Mouse (Mus musculus) layer of hippocampus, adult 2 months (tissue): ENCODE data around the gene Cd5. TPM values are rescaled to one million over a fixed set of nuclear protein-coding genes. Genes with fewer than 3 reads are reported as not detected.
A peak's percentile ranks its signal among the peaks of the same experiment; 100 is the strongest.

Experiments used
- DNase-seq, 2 experiments: peaks; one replicate each; pipeline ENCODE4 v3.0.0; 2022; ENCODE audit warnings: low spot score in 2 of 2
- H3K27ac ChIP-seq: fragments of 200-600 bp; 2 replicates; pipeline ENCODE4 v1.8.1; 2022
- H3K4me3 ChIP-seq: fragments of 200-600 bp; 2 replicates; pipeline ENCODE4 v1.8.1; 2022; ENCODE audit warnings: mild to moderate bottlenecking
- CTCF ChIP-seq: fragments of 200-600 bp; conservative IDR thresholded peaks from 2 replicates; pipeline ENCODE4 v1.8.1; 2022; ENCODE audit warnings: antibody characterized with exemption, mild to moderate bottlenecking, moderate library complexity
- total RNA-seq, 2 experiments: library from RNA; stranded (reverse); gene quantifications; 2 replicates each; pipeline ENCODE4 v1.2.3; 2021

Cd5 gene
- total RNA-seq, 2 experiments from 2014 or later: not detected

- no peak for TF ChIP-seq CTCF
- H3K27ac ChIP-seq: peak overlapping the region; percentile 25; the same call in 1 of the 2 replicates
- DNase-seq: no peak
- no peak overlapping the region for H3K4me3 ChIP-seq
These were observed 37.6 kb downstream of the Cd5 start for GRCm38 (mm10) chr19:10701013-10701726.

GRCm38 (mm10) chr19:10699851-10700250 is 39.0 kb downstream of the Cd5 start:
- Histone ChIP-seq H3K27ac (no peak overlapping the region), H3K4me3 (no peak overlapping the region)
- TF ChIP-seq CTCF: no peak
- DNase-seq: no peak

- DNase-seq: no peak
- no peak overlapping the region for H3K4me3 ChIP-seq
- no peak overlapping the region for H3K27ac ChIP-seq
- no peak for TF ChIP-seq CTCF
These were observed 40.4 kb downstream of the Cd5 start for GRCm38 (mm10) chr19:10698131-10698991.

- DNase-seq: no peak
- Histone ChIP-seq H3K4me3 (no peak overlapping the region), H3K27ac (peak overlapping the region; percentile 59)
- TF ChIP-seq CTCF: no peak
These were observed 43.0 kb downstream of the Cd5 start for GRCm38 (mm10) chr19:10695801-10696200.

GRCm38 (mm10) chr19:10693926-10694682 is 44.7 kb downstream of the Cd5 start:
- DNase-seq: no peak
- no peak overlapping the region for H3K27ac ChIP-seq
- H3K4me3 ChIP-seq: no peak overlapping the region
- no peak for TF ChIP-seq CTCF

GRCm38 (mm10) chr19:10692361-10692760 is 46.4 kb downstream of the Cd5 start:
- Histone ChIP-seq H3K4me3 (no peak overlapping the region), H3K27ac (no peak overlapping the region)
- no peak for TF ChIP-seq CTCF
- no peak for DNase-seq

- DNase-seq: no peak
- no peak for TF ChIP-seq CTCF
- Histone ChIP-seq H3K4me3 (no peak overlapping the region), H3K27ac (peak overlapping the region; percentile 3; the same call in 1 of the 2 replicates)
These were observed 47.1 kb downstream of the Cd5 start for GRCm38 (mm10) chr19:10691660-10692059.

- no peak for TF ChIP-seq CTCF
- Histone ChIP-seq H3K4me3 (no peak overlapping the region), H3K27ac (peak overlapping the region; percentile 11; the same call in 1 of the 2 replicates)
- DNase-seq: no peak
These were observed 47.7 kb downstream of the Cd5 start for GRCm38 (mm10) chr19:10691121-10691520.

GRCm38 (mm10) chr19:10690336-10690735 is 48.5 kb downstream of the Cd5 start:
- no peak for TF ChIP-seq CTCF
- Histone ChIP-seq H3K27ac (peak overlapping the region; percentile 95), H3K4me3 (peak overlapping the region; percentile 95; the same call in 1 of the 2 replicates)
- DNase-seq: no peak

GRCm38 (mm10) chr19:10689470-10690166 is 49.2 kb downstream of the Cd5 start:
- peak in 1 of 2 experiments; percentile 28 for DNase-seq
- TF ChIP-seq CTCF: no peak
- Histone ChIP-seq H3K4me3 (peak overlapping the region; percentile 95), H3K27ac (peak overlapping the region; percentile 95)

GRCm38 (mm10) chr19:10688537-10689352 is 50.1 kb downstream of the Cd5 start, which contains the start of gene Vps37c:
Gene Vps37c, plus strand, starts transcription at chr19:10688735.
- peak within 1 kb of the TSS; percentile 95 for H3K4me3 ChIP-seq
- DNase-seq: peak; percentile 92 to 93
- TF ChIP-seq CTCF: peak; percentile 19; the same call in 1 of the 2 replicates
- H3K27ac ChIP-seq: peak within 1 kb of the TSS; percentile 95

- H3K4me3 ChIP-seq: no peak overlapping the region
- no peak overlapping the region for H3K27ac ChIP-seq
- no peak for DNase-seq
- no peak for TF ChIP-seq CTCF
These were observed 53.1 kb downstream of the Cd5 start for GRCm38 (mm10) chr19:10685727-10686126.
